In genomic region chr19:33053199-33053867, GRCm38 (mm10) we compare ENCODE assay signal across 14 mouse cellular contexts.
"Had no signal": no experiment of that assay in that cellular context is flagged by ENCODE, and none has a peak within 500 bp of the region (broad histone marks: within the 10 kb centered on the region; RNA-seq: fewer than 3 reads in every experiment).

No protein-coding gene starts in this region.

- H3K4me2 ChIP-seq: liver, embryonic 11.5 days; liver, embryonic 15.5 days; midbrain, embryonic 12.5 days; neural tube, embryonic 12.5 days had no signal

- DNase-seq: kidney, postnatal 25 days; lung, adult 2 months; lung, postnatal 10 days; thymus, adult 18-20 months; thymus, postnatal 14 days had no signal

- H3K36me3 ChIP-seq: limb, embryonic 10.5 days; liver, embryonic 15.5 days; midbrain, embryonic 12.5 days; neural tube, embryonic 12.5 days had no signal

- H3K4me3 ChIP-seq: left cerebral cortex, adult 2 months; limb, embryonic 10.5 days; liver, embryonic 15.5 days; megakaryocyte, embryonic 14.5 days; midbrain, embryonic 12.5 days; myocyte; neural tube, embryonic 12.5 days had no signal

- H3K27ac ChIP-seq: left cerebral cortex, adult 2 months; limb, embryonic 10.5 days; liver, embryonic 15.5 days; macrophage; midbrain, embryonic 12.5 days; neural tube, embryonic 12.5 days had no signal

- H3K4me1 ChIP-seq: limb, embryonic 10.5 days; liver, embryonic 15.5 days; megakaryocyte, embryonic 14.5 days; midbrain, embryonic 12.5 days had no signal

- H3K9ac ChIP-seq: liver, embryonic 15.5 days; midbrain, embryonic 12.5 days; neural tube, embryonic 12.5 days had no signal

- H3K27me3 ChIP-seq: liver, embryonic 15.5 days; midbrain, embryonic 12.5 days; neural tube, embryonic 12.5 days had no signal

- H3K9me3 ChIP-seq: limb, embryonic 10.5 days; liver, embryonic 15.5 days; megakaryocyte, embryonic 14.5 days; midbrain, embryonic 12.5 days; neural tube, embryonic 12.5 days had no signal
